Mouse (Mus musculus) naive thymus-derived CD4-positive, alpha-beta T cell, adult 2 months (primary cell): ENCODE results near the gene Cd79b.
A peak's percentile ranks its signal among the peaks of the same experiment; 100 is the strongest.

Experiments used
- DNase-seq: peaks from one replicate; pipeline ENCODE4 v3.0.0-alpha.2; 2011; ENCODE audit warnings: low read depth

Cd79b gene

DNA sequence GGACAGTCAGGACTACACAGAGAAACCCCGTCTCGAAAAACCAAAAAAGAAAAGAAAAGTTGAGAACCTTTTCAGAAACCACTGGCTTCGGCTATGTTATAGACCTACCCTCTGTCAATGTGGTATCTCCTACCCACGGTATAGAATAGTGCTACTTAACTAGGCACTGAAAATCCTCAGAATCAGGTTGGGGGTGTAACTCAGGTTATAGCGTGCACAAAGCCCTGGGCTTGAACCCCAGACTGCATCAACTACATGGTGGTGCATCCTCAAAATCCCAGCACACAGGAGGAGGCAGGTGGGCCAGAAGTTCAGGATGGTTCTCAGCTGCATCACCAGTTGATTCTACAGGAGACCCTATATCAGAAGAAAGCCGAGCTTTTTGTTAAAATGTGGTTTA is 40.8 kb downstream of the Cd79b start:
- peak; percentile 25 for DNase-seq

DNA sequence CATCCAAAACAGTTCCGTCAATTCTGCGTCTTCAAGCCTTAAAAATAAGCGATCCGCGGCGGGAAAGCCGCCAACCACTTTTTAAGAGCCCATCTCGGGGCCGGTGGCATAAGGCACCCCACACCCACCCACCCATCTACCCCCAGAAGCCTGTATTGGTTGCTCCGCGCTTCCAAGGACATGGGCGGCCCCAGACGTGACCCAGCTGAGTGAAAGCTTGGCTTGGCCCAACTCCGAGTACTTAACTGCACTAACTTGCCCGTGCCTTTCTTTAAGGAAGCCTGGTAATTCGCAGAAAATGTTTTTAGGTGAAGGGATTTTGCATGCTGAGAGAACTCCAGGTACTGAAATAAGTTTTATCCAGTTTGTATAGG is 41.3 kb downstream of the Cd79b start:
- DNase-seq = no peak

DNA sequence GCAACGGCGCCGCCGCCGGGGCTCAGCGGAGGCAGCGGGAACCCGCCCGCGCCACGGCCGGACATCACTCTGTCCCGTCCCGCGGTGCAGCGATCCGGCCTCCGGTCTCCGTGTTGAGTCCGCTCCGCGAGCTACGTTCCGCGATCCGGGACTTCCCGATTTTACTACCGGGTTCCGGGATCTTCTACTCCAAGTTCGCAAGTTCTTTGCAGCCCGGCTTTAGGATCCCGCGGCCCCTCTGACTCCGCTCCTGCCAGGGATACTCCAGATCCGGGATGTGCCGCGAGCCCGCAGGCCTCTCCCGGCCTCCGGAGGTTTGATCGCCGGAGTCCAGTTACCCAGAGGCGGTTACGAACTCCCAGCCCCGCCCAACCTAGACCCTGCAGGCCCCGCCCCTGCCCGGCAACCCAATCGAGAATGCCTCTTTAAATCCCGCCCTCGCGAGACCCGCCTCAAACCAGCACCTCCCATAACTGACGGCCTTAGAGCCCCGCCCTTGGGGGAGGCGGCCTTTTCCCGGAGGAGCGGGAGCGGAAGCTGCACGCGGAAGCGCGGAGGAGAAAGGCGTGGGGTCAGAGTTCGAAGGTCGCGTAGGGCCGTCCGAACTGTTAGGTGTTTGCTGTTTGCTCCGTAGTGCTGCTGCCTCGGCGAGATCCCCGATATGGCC is 41.8 kb downstream of the Cd79b start, which contains the start of gene Smarcd2:
Gene Smarcd2, minus strand, starts transcription at position 329 of the 667 bp plus-strand sequence.
- peak; percentile 96 for DNase-seq

DNA sequence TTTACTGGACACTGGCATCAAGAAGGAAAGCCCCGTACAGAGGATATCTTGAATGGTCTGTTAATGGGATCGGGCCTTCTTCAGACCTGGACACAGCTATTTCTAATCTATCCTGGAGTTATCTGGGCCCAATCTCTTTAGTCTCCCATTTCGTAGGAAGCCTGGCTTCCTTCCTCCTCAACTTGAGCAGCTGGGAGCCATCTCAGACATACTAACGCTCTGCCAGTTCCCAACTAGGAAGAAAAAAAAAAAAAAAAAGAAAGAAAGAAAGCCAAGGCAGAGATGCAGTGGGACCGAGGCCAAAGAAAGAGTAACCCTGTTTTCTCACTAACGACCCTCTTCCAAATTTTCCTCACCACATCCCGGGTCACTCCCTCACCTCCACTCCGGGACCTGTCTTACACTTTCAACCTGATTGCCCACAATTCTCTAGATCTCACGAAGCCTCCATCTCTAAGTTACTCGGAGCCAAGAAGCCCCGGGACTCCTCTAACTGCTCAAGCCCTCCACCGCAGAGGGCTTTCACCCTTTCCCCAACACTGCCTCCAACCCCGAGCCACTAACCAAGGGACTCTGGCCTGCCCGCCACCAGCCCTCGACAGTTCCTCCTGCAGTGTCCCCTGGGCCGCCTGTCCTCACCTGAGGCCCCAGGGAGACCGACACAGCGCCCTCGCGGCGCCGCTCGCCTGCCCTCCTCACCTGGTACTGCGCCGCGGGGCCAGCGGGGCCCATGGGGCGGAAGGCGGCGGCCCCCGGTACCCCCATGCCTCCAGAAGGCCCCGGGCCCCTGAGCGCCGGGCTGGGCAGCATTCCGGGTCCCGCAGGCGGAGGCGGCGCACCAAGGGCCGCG is 42.5 kb downstream of the Cd79b start:
- DNase-seq = no peak

DNA sequence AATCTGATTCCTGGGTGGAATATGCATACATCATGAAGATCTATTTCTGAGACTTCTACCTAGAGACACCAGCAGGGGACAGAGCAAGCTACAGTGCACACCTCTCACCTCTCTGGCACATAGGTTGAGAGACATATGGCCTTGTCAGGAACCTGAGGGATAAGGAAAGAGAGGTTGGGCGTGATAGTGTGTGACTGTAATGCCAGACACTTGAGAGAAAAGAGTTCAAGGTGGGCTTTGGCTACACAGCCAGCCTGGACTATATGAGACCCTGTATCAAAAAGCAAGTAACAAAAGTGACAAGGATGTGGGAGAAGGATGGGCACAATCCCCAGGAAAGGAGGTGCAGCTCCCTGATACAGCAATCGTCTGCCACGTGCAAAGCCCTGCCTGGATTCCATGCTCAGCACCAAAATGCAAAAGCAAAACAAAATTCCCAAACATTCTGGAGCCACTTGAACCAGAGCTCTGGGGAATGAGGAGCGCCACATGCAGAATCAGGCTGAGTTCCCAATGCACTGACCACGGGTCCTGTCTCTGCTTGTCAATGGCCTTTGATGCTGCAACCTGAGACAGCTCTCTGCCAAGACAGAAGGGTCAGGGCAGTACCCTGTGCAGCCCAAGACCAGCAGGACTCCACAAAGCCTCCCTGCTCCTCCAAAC is 43.3 kb downstream of the Cd79b start:
- peak; percentile 28 for DNase-seq

DNA sequence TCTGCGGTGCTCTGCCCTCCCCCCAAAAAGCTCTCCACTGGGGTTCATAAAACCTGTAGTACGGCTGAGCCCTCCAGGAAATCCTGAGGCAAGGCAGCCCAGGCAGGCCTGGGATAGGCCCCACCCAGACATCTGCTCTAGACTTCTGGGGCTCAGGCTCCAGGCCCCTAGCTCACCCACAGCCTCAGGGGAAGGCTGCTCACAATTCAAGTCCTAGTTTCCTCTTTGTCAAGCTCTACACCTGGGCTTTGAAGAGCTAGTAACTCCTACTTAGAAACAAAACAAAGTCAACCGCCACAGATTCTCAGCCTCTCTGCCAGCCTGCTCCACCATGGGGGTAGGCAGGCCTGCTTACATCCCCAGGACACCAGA is 45.5 kb downstream of the Cd79b start:
- DNase-seq = peak; percentile 68

DNA sequence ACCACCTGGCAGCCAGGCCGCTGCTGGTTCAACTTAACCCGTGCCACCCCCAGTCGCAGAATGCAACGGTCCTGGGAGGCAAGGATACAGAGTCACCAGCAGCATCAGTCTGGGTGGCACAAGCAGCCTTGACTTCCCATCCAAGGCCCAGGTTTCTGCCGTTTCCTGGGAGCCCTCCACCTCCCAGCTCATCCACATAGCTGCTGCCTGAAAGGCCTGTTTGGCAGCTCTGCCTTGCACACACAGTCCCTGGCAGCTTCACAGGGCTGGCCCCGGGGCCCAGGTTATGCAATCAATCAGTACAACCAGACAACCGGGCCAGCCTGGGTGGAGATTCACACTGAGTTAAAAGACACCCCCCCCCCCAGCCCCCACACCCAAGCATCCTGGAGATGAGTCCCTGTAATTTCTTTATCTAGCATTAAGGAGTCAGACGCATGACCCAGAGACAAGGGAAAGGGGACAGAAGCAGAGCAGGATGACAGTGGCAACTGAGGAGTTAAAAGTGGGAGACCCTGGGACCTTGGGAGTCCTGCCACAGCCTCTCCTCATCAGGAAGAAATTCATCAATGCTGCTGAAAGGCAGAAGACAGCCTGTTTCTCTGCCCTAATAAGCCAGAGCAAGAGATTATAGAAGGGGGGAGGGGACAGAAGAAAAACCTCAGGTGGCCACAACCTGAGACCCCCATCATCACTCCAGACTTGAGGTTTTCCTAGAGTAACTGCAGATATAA is 46.1 kb downstream of the Cd79b start:
- no peak for DNase-seq

DNA sequence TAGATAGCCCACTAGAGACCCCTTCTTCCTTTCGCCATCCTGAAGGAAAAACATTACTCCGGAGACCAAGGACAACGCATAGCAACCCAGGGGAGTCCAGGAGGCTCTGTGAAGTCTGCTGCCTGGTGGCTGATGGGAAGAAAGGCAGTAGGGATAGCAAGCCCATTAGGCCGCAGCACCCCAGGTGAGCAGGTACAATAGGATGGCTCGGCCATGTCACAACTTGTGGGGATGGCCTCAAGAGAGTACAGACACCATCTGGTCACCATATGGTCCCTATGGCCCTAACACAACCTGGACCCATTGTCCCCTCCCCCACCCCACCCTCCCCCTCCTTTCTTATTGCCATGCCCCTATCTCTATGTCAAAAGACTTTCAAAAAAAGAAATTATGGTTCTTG is 46.7 kb downstream of the Cd79b start:
- DNase-seq = no peak

DNA sequence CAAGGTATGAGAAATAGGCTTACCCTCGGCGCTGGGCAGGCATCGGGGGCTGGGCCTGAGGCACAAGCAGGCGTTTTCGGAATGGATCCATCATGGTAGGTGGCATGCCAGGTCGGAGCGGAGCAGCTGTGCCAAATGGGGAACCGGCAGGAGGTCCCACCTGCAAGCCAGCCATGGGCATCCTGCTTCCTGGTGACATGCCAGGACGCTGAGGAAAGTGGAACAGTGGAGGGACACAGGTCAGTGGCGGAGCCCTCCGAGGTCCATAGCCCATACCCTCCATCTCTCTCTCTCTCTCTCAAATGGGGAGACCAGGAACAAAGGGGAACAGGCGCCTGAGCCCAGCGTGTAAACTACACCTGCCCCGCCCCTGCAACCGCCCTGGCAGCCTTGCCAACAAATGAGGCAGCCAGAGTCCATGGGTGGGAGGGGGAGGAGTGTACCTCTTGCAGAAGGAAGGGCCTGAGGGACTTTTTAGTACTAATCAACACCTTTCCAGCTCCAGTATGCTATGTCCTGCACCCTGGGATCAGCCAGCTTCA is 47.2 kb downstream of the Cd79b start:
- DNase-seq = no peak

DNA sequence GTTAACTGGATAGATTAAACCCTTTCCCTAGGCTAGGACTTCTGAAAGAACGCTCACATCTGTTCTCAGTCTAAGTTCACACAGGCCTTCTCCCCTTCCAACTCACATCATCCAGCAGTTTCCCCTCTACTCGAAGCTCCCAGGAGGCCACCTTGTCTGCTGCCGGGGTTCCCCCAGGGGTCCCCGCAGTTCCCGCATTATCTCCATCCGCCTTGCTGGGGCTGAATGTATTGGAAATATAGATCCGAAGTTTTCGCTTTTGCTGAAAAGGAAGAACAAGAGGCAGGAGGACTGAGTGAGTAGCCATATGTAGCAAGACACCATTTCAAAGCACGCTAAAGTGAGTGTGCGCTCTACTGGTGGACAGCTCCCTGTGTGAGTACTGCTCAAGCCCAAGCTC is 48.1 kb downstream of the Cd79b start:
- DNase-seq = no peak

DNA sequence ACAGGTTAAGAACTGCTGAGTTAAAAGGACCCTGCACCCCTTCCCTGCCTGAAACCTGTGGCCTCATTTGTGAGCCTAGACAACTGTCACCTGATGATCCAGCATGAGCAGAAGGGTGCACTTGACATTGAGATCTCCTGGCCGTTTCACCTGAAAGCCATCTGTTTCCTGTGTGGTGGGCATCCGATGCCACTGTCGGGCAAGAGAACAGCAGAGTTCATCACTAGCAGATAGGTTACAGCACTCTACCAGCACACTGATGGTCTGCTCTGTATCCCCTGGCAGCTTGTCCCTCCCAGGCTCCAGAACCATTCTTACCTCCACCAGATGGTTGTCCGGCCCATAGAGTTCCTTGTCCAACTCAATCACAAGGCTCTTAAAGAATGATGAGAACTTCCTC is 49.0 kb downstream of the Cd79b start:
- no peak for DNase-seq

DNA sequence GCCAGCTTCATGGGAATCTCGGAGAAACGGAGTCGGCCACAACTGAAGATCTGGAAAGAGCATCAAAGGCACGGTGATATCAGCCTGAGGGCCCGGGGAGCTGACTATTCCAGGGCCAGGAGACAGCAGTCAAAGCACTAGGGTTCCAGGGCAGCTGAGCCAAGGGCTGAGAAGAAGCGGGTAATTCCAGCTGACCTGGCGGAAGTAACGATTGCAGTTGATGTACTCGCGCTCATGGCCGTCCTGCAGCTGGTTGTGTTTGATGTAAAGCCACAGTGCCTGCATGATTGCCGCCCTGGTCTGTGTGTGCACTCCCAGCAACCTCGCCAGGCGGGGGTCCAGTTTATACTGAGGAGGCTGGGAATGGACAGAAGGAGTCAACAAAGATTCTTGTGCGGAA is 49.6 kb downstream of the Cd79b start:
- DNase-seq = no peak

DNA sequence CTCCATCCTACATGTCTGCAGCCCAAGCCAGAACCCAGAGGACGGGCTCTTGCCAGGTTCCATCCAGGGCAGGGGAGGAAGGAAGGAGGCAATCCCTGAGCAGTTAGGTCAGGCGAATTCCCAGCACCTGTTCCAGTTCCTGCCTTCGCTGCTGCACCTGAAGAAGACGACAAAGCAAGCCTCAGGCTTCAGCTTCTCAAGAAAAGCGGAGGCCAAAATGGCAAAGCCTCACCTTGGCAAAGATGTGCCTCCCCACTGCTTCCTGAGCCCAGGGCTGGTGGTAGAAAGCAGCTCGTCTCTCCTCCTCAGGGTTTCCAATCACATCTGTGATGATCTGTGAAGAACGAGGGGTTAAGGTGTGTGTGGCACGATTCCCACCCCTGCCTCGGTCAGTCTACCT is 50.6 kb downstream of the Cd79b start:
- DNase-seq = no peak
